Mouse (Mus musculus) Patski (cell line): ENCODE results near the gene Tbc1d1. TPM values are rescaled to one million over a fixed set of nuclear protein-coding genes. Genes with fewer than 3 reads are reported as not detected.
A peak's percentile ranks its signal among the peaks of the same experiment; 100 is the strongest.

Experiments
- ATAC-seq: fragments of 100-300 bp; one replicate; pipeline ENCODE4 v1.8.0; 2021
- CTCF ChIA-PET: fragments of 350-600 bp; sonication (Branson Sonifier 250); formaldehyde crosslinking; loops from one replicate; lab custom pipeline; 2022; ENCODE audit warnings: inconsistent platforms; lab: Charles Lee
- POLR2A ChIA-PET: fragments of 350-600 bp; sonication (Branson Sonifier 250); formaldehyde crosslinking; loops from one replicate; lab custom pipeline; 2022; ENCODE audit warnings: antibody characterized with exemption, inconsistent platforms; lab: Charles Lee
- DNase-seq: peaks from one replicate; pipeline ENCODE4 v3.0.0-alpha.2; 2011; ENCODE audit warnings: low read depth, low spot score
- H3K27me3 ChIP-seq: fragments of 371-371 bp; one replicate; pipeline ENCODE4 v1.5.1; 2021
- CTCF ChIP-seq: fragments of 100-300 bp; IDR thresholded peaks from one replicate; pipeline ENCODE4 v1.5.1; 2021
- in situ Hi-C: fragments of 300-500 bp; cut with MboI; formaldehyde crosslinking; loops from 3 replicates; pipeline ENCODE4 v1.11.1; 2018; ENCODE audit warnings: low pct_unique_long_range_greater_than_20kb, mixed read lengths
- polyA plus RNA-seq: library from polyadenylated mRNA; unstranded; gene quantifications from one replicate; pipeline ENCODE4 v1.2.3, GENCODE M21; 2021

Gene Tbc1d1
- polyA plus RNA-seq, 1 experiment from 2014 or later = 45.9 TPM

DNA sequence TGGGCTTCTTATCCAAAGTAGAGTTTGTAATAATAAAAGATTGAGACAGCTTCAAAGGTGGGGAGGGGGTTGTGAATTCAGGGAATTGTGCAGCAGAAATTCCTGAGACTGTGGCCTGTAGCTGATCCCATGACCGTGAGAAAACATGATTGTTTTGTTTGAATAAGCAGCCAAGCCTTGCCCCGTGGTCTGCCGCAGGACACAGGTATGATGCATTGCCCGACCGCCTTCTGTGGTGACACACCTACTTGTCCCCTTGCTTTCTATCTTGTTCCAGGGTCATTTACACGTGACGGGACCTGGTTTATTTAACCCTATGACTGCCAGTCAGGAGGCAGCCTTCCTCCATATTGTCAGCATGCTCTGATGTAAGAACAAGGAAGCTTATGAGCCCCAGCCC lies 123.6 kb downstream of the Tbc1d1 start:
- no peak for TF ChIP-seq CTCF
- in situ Hi-C loops = loop anchor here (5.0 to 10.0 kb wide), 2 partner anchors 223 to 585 kb away; no protein-coding TSS in a partner anchor
- ATAC-seq (peak; percentile 42), DNase-seq (no peak)
- ChIA-PET CTCF (interaction anchor here (0.8 to 2.3 kb wide), 10 partner anchors 9 to 204 kb away, joined by 3 to 7 read pairs (median 4); no protein-coding TSS in a partner anchor), POLR2A (interaction anchor here (0.5 kb wide), 1 partner anchor 122 kb away, joined by 3 read pairs; no protein-coding TSS in a partner anchor)
- no peaks in the 10 kb centered on the region for H3K27me3 ChIP-seq

DNA sequence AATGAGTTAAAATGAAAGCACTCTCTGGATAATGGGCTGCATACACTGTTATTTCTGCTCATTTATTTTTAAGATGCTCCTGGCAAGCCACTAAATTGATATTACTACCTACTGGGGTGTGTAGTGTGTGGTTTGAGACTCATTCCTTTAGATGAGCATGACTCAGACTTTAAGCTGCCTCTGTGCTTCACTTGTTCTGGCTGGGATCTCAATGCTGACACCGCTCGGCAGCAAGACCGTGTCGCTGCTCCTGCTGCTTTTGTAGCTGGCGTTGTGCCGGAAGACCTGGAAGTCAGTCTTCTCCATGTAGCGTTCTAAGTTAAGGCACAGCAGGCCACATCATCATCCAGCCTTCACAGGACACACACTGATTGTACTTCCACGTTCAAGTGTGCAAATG lies 124.1 kb downstream of the Tbc1d1 start:
- no peaks in the 10 kb centered on the region for H3K27me3 ChIP-seq
- TF ChIP-seq CTCF = no peak
- ATAC-seq = peak; percentile 93
- POLR2A ChIA-PET = interaction anchor here (0.6 kb wide), 1 partner anchor 381 kb away, joined by 3 read pairs; no protein-coding TSS in a partner anchor
- CTCF ChIA-PET = interaction anchor here (0.9 to 2.3 kb wide), 11 partner anchors 9 to 587 kb away, joined by 3 to 7 read pairs (median 4); no protein-coding TSS in a partner anchor
- DNase-seq = peak; percentile 85
- in situ Hi-C loops = loop anchor here (5.0 to 10.0 kb wide), 2 partner anchors 222 to 585 kb away; no protein-coding TSS in a partner anchor

DNA sequence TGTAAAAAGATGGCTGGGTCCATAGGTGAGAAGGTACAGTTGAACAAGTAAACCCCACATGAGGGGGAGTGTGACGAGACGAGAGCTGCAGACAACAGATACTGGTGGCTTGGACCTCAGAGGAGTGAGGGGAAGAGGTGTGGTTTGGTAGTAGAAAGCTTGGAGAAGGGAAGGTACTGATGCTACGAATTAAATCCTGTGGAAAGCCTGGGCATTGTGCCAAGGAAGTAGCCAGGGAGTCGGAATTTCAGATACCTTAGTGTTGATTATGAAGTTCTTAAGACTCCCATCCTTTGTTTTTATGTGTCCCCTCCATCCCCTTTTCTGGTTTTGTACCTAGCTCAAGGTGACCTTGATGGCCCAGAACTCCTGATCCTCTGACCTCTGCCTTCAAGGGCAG lies 124.5 kb downstream of the Tbc1d1 start:
- POLR2A ChIA-PET = interaction anchor here (0.6 kb wide), 1 partner anchor 381 kb away, joined by 3 read pairs; no protein-coding TSS in a partner anchor
- CTCF ChIA-PET = interaction anchor here (0.9 to 2.3 kb wide), 10 partner anchors 8 to 586 kb away, joined by 3 to 7 read pairs (median 4); no protein-coding TSS in a partner anchor
- no peaks in the 10 kb centered on the region for H3K27me3 ChIP-seq
- in situ Hi-C loops = loop anchor here (5.0 to 10.0 kb wide), 2 partner anchors 222 to 584 kb away; no protein-coding TSS in a partner anchor
- DNase-seq (no peak), ATAC-seq (peak; percentile 26)
- TF ChIP-seq CTCF = no peak

DNA sequence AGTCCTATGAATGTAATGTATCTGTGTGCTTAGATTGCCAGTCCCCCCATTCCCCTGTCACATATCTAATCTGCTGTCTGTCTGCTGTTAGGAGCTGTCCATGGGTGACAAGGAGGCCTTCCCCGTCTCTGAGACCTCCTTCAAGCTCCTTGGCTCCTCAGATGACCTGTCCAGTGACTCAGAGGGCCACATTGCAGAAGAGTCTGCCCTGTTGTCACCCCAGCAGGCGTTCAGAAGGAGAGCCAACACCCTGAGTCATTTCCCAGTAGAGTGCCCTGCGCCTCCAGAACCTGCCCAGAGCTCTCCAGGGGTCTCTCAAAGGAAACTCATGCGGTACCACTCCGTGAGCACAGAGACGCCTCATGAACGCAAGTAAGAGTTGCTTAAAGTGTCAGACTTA lies 125.6 kb downstream of the Tbc1d1 start:
- POLR2A ChIA-PET = interaction anchor here (0.7 kb wide), 1 partner anchor 92 kb away, joined by 3 read pairs; no protein-coding TSS in a partner anchor
- ATAC-seq (peak; percentile 68), DNase-seq (no peak)
- no peaks in the 10 kb centered on the region for H3K27me3 ChIP-seq
- in situ Hi-C loops = loop anchor here (5.0 to 10.0 kb wide), 2 partner anchors 221 to 583 kb away; no protein-coding TSS in a partner anchor
- CTCF ChIA-PET = interaction anchor here (1.1 to 2.1 kb wide), 5 partner anchors 11 to 585 kb away, joined by 3 to 7 read pairs (median 4); no protein-coding TSS in a partner anchor
- no peak for TF ChIP-seq CTCF

DNA sequence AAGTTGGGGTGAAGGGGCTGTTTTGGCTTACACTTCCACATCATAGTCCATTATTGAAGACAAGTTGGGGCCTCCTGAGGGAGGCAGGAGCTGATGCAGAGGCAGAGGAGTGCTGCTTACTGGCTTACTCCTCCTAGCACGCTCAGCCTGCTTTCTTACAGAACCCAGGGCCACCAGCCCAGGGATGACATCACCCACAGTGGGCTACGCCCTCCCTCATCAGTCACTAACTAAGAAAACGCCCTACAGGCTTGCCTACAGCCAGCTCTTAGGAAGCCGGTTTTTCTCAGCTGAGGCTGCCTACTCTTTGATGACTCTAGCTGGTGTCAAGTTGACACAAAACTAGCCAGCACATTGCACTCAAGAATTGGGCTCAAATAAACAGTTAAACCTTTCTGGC lies 126.5 kb downstream of the Tbc1d1 start:
- DNase-seq (no peak), ATAC-seq (no peak)
- no peaks in the 10 kb centered on the region for H3K27me3 ChIP-seq
- in situ Hi-C loops = loop anchor here (5.0 to 10.0 kb wide), 2 partner anchors 220 to 582 kb away; no protein-coding TSS in a partner anchor
- no peak for TF ChIP-seq CTCF
- CTCF ChIA-PET = no interaction called here
- POLR2A ChIA-PET = interaction anchor here (1.0 kb wide), 1 partner anchor 8 kb away, joined by 3 read pairs; no protein-coding TSS in a partner anchor

DNA sequence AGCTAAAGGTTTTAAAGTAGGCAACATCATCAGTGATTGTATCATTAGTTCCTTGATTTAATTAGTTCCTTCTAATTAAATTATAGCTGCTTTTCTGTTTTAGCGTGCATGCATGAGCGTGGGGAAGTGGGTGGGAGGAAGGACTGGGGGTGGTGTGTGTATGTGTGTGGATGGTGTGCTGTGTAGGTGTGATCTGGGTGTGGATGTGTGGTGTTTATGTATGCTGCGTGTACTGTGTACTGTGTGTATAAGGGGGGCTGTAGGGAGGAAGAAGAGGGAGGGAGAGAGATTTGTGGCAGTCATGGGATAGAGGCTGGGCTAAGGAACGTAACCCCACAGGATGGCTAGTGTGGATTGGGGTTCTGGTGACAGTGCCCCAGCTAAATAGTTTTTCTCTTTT lies 129.2 kb downstream of the Tbc1d1 start:
- ATAC-seq (no peak), DNase-seq (no peak)
- ChIA-PET POLR2A (no interaction called here), CTCF (interaction anchor here (1.3 to 1.4 kb wide), 2 partner anchors 73 to 129 kb away, joined by 3 to 4 read pairs; partner anchors contain the start of gene Tbc1d1)
- no peak for TF ChIP-seq CTCF
- no peaks in the 10 kb centered on the region for H3K27me3 ChIP-seq
- in situ Hi-C loops = loop anchor here (5.0 to 10.0 kb wide), 2 partner anchors 527 to 580 kb away; no protein-coding TSS in a partner anchor

DNA sequence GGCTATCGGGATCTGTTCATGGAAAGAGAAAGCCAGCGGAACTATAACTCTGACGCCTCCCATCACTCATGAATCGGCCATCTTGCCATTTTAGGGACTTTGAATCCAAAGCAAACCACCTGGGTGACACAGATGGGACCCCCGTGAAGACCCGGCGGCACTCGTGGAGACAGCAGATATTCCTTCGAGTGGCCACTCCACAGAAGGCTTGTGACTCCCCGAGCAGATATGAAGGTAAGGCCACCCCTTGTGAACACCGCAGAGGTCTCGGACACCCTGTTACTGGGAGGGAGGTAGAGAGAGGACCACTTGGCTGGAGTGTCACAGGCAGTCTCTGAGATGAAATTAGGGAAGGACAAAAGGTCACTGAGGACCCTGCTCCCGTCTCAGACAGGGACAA lies 129.7 kb downstream of the Tbc1d1 start:
- no peak for ATAC-seq
- POLR2A ChIA-PET = no interaction called here
- DNase-seq = no peak
- in situ Hi-C loops = loop anchor here (5.0 to 10.0 kb wide), 2 partner anchors 526 to 579 kb away; no protein-coding TSS in a partner anchor
- H3K27me3 ChIP-seq = no peaks in the 10 kb centered on the region
- CTCF ChIA-PET = interaction anchor here (1.3 to 1.4 kb wide), 2 partner anchors 72 to 130 kb away, joined by 3 to 4 read pairs; partner anchors contain the start of gene Tbc1d1
- TF ChIP-seq CTCF = no peak

DNA sequence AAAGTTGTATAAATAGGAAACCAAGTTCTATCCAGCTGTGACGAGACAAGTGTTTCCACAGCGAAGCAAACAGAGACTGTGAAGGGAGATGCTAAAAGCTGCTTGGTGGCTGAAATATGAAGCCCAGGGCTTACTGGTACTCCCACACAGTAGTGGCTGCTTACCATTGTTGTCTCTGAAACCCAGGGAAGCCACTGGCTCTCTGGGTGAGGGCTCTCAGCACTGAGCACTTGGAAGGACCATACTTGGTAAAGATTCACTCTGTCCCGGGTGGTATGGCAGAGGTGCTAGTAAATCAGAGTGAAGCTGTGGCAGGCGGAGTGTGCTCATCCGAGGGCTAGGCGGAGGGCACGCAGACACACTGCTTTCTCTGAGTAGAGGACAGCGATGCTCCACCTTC lies 131.2 kb downstream of the Tbc1d1 start:
- no peak for TF ChIP-seq CTCF
- in situ Hi-C loops = loop anchor here (5.0 to 10.0 kb wide), 2 partner anchors 525 to 578 kb away; no protein-coding TSS in a partner anchor
- POLR2A ChIA-PET = interaction anchor here (0.6 kb wide), 1 partner anchor 524 kb away, joined by 4 read pairs; no protein-coding TSS in a partner anchor
- no peak for ATAC-seq
- H3K27me3 ChIP-seq = no peaks in the 10 kb centered on the region
- DNase-seq = no peak
- CTCF ChIA-PET = interaction anchor here (0.7 to 2.1 kb wide), 4 partner anchors 12 to 526 kb away, joined by 3 to 5 read pairs (median 4); no protein-coding TSS in a partner anchor

DNA sequence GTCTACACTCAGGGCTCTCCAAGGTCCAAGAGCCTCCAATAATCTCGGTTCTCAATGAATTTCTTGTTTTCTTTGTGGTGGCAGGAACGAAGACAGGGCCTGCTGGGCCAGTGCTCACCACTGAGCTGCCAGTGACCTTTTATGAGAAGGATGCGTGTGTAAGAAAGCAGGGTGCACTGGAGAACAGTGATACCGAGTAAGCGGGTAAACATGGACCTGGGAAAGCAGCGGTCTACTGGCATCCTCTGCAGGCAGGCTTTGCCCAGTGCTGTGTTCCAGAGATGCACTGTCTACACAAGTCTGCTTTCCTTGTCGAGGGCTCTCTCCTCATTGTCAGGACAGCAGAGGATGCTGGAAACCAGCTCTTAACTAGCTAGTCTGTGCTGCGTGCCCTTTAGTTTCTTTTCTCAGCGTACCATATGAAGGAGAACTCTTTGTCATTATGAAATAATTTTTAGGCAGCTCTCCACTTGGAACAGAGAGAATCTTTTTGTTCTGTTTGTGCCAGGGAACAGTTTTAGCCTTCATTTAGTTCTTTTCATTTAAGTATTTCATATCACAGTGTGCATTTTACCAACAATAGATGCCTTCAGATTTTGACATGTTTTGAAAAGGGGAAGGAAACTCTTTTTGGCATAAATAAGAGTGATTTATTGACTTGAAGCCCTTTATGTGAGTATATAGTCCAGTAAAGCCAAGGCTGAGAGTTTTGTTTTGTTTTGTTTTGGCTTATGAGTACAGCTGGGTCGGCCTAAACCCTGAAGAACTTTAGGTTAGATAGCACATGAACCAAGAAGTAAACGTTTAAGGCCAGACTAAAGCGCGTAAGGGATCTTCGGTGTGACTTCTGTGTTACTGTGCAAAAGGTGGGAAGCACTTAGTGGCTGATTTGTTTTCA lies 132.2 kb downstream of the Tbc1d1 start:
- DNase-seq = no peak
- ChIA-PET POLR2A (interaction anchor here (0.6 to 0.8 kb wide), 2 partner anchors 12 to 523 kb away, joined by 3 to 4 read pairs; no protein-coding TSS in a partner anchor), CTCF (interaction anchor here (0.7 to 3.2 kb wide), 23 partner anchors 8 to 578 kb away, joined by 3 to 16 read pairs (median 5); no protein-coding TSS in a partner anchor)
- no peak for ATAC-seq
- TF ChIP-seq CTCF = no peak
- no peaks in the 10 kb centered on the region for H3K27me3 ChIP-seq
- in situ Hi-C loops = loop anchor here (5.0 to 10.0 kb wide), 2 partner anchors 524 to 577 kb away; no protein-coding TSS in a partner anchor
